Mouse (Mus musculus) midbrain, embryonic 11.5 days (tissue): ENCODE data around the gene Pou2f1. TPM values are rescaled to one million over a fixed set of nuclear protein-coding genes. Genes with fewer than 3 reads are reported as not detected.

Source experiments
- ATAC-seq: fragments of 200-750 bp; cut with Nextera tagmentation; 2 replicates; pipeline ENCODE4 v1.8.0; 2017; ENCODE audit warnings: moderate TSS enrichment, moderate library complexity; ENCODE audit not compliant: low FRiP score
- DNase-seq: peaks from one replicate; pipeline ENCODE4 v3.0.0; 2015; ENCODE audit warnings: low spot score; ENCODE audit errors: missing footprints
- H3K27ac ChIP-seq: fragments of 300-500 bp; sonication (generic); 2 replicates; pipeline ENCODE4 v1.5.1; 2014; ENCODE audit warnings: low read depth, low read length
- H3K27me3 ChIP-seq: fragments of 300-500 bp; sonication (generic); 2 replicates; pipeline ENCODE4 v1.6.1; 2014; ENCODE audit warnings: mild to moderate bottlenecking, low read length, moderate library complexity, mixed read lengths; ENCODE audit not compliant: control insufficient read depth, insufficient read depth
- H3K36me3 ChIP-seq: fragments of 300-500 bp; sonication (generic); 2 replicates; pipeline ENCODE4 v1.6.1; 2014; ENCODE audit warnings: mild to moderate bottlenecking, low read length, moderate library complexity, mixed read lengths; ENCODE audit not compliant: control insufficient read depth, insufficient read depth
- H3K4me1 ChIP-seq: fragments of 300-500 bp; sonication (generic); 2 replicates; pipeline ENCODE4 v1.6.1; 2014; ENCODE audit warnings: low read length; ENCODE audit not compliant: control insufficient read depth, insufficient read depth
- H3K4me2 ChIP-seq: fragments of 300-500 bp; sonication (generic); 2 replicates; pipeline ENCODE4 v1.6.1; 2014; ENCODE audit warnings: mild to moderate bottlenecking, moderate library complexity
- H3K4me3 ChIP-seq: fragments of 300-500 bp; sonication (generic); 2 replicates; pipeline ENCODE4 v1.5.1; 2014; ENCODE audit warnings: low read depth, low read length
- H3K9ac ChIP-seq: fragments of 300-500 bp; sonication (generic); 2 replicates; pipeline ENCODE4 v1.6.1; 2014; ENCODE audit warnings: low read length
- H3K9me3 ChIP-seq: fragments of 300-500 bp; sonication (generic); 2 replicates; pipeline ENCODE4 v1.6.1; 2016; ENCODE audit warnings: low read length; ENCODE audit not compliant: control insufficient read depth
- WGBS: fragments of 180-500 bp; shearing (Covaris S2); extraction: QIAGEN DNeasy Blood & Tissue Kit; methylation state at CpG from one replicate; pipeline ENCODE4 v1.1.7; 2014; 5-methylcytosine and 5-hydroxymethylcytosine counted together
- polyA plus RNA-seq: library from polyadenylated mRNA; unstranded; fragments of >200 nt; fragmentation: Nextera tagmentation; extraction: Ambion mirVana; gene quantifications from 2 replicates; pipeline ENCODE4 v1.2.1, GENCODE M21; 2014

Pou2f1 gene
- 31.3 and 32.1 TPM in 2 replicates for polyA plus RNA-seq

DNA sequence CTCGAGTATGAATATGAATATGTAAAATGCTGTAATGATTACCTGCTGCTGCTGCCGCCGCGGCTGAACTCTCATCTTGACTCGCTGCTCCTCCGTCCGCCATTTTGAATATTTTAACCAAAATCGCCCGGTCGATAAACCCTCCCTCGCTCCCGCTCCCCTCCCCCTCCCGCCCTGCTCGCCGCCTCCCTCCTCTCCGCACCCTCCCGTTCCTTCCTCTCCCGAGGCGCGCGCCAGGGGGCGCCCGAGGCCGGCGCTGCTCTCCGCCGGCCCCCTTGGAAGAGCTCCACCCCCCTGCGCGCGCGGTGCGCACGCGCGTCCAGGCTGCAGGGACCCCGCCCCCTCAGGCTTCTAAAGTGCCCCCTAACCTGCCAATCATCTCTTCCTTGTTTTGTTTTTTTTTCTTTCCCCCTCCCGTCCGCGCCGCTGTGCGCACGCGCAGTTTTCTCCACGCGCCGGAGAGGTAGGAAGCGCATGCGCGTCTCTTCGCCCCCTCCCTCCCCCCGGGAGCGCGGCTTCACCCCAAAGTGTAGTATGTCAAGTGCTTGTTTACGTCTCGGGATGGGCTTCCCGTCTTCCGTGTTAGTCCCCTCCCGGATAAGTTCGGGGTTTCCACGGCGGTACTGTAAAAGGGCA, at the start of gene Pou2f1:
Gene Pou2f1, minus strand, starts transcription at position 159 of the 636 bp plus-strand sequence.
- DNase-seq = peak; percentile 100
- no peaks in the 10 kb centered on the region for H3K27me3 ChIP-seq
- ATAC-seq = peak; percentile 90

GRCm38 (mm10) chr1:166049046-166049827, 46.8 kb upstream of the Pou2f1 start:
- no peaks in the 10 kb centered on the region for H3K36me3 ChIP-seq
- ATAC-seq = peak; percentile 73
- no peaks in the 10 kb centered on the region for H3K9me3 ChIP-seq
- H3K27ac ChIP-seq = peak overlapping the region; percentile 61
- peak overlapping the region; percentile 36 for H3K4me3 ChIP-seq
- H3K27me3 ChIP-seq = peaks cover 8% of the 10 kb centered on the region; the same call in 1 of the 2 replicates
- H3K9ac ChIP-seq = peak overlapping the region; percentile 28; the same call in 1 of the 2 replicates
- peak; percentile 94 for DNase-seq
- peak overlapping the region; percentile 72 for H3K4me2 ChIP-seq
- 6% methylated on average over 11 of the region's 11 CpGs for WGBS
- H3K4me1 ChIP-seq = peaks cover 42% of the 10 kb centered on the region

More for the DNA sequence above, at the start of gene Pou2f1:
- peak within 1 kb of the TSS; percentile 97 for H3K4me3 ChIP-seq
- peak within 1 kb of the TSS; percentile 85 for H3K4me2 ChIP-seq
- peak within 1 kb of the TSS; percentile 90 for H3K27ac ChIP-seq
- peaks cover 17% of the 10 kb centered on the region for H3K4me1 ChIP-seq
- peak within 1 kb of the TSS; percentile 98 for H3K9ac ChIP-seq
- H3K36me3 ChIP-seq = no peaks in the 10 kb centered on the region
- no peaks in the 10 kb centered on the region for H3K9me3 ChIP-seq
- 0% methylated on average over 54 of the region's 61 CpGs for WGBS

DNA sequence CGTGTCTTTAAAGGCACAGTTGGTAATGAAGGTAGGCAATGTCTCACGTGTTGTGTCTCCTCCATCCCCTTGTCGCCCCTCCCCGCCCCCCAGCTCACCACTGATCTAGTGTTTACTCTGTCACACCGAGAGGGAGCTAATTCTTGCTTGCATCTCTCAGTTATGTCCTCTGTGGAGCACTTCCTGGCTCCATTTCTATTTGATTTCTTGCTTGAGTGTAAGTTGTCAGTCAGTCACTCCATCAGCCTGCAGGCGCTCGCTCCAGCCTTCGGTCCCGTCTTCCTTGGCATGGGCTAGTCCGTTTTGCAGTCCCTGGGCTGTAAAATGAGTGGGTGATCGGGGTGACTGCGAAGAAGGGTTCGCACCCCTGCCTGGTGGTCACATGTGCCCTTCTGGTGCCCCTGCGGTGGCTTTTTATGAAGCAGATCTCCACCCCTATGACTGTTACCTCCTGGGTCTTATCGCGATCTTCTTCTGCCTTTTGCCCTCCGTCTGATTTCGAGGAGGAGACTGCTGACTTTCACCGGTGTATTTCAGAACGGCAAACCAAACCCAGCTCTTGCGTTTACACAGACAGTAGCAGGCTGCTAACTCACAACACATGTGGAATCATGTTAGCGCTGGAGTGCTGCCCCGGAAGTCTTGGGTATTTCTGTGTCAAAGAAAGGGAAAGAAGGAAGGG, 45.9 kb upstream of the Pou2f1 start:
- Histone ChIP-seq H3K36me3 (no peaks in the 10 kb centered on the region), H3K4me2 (peak overlapping the region; percentile 72), H3K9me3 (no peaks in the 10 kb centered on the region), H3K4me1 (peaks cover 45% of the 10 kb centered on the region), H3K27me3 (peaks cover 8% of the 10 kb centered on the region; the same call in 1 of the 2 replicates), H3K4me3 (peak overlapping the region; percentile 36), H3K27ac (0 out of 2 replicates have a peak overlapping the region, but pooled peaks have one; percentile 17), H3K9ac (peak overlapping the region; percentile 43)
- under 1% methylated on average over 23 of the region's 23 CpGs for whole genome bisulfite sequencing
- no peak for ATAC-seq
- DNase-seq = peak; percentile 97

GRCm38 (mm10) chr1:166047505-166048170, 45.2 kb upstream of the Pou2f1 start:
- Histone ChIP-seq H3K4me1 (peaks cover 38% of the 10 kb centered on the region), H3K4me2 (peak overlapping the region; percentile 72), H3K36me3 (no peaks in the 10 kb centered on the region), H3K9me3 (no peaks in the 10 kb centered on the region), H3K27me3 (peaks cover 8% of the 10 kb centered on the region; the same call in 1 of the 2 replicates), H3K9ac (peak overlapping the region; percentile 43), H3K27ac (no peak overlapping the region; the same call in 1 of the 2 replicates), H3K4me3 (peak overlapping the region; percentile 36)
- WGBS = 4% methylated on average over 25 of the region's 25 CpGs
- DNase-seq (peak; percentile 93), ATAC-seq (no peak)

DNA sequence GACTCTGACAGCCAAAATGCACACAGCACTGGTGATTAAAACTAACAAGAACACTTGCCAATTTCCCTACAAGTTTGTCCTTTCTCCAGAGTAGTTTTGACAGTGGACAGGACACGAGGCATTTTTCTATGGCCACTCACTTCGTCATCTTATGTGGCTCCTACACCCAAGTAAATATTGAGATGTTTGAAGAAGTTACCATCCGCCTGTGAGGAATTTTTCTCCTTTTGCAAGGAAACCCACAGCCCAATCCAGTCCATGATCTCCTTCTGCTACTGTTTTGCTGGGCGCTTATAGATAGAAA, 43.4 kb upstream of the Pou2f1 start:
- Histone ChIP-seq H3K9ac (peak overlapping the region; percentile 25; the same call in 1 of the 2 replicates), H3K4me2 (peak overlapping the region; percentile 32; the same call in 1 of the 2 replicates), H3K9me3 (no peaks in the 10 kb centered on the region), H3K4me3 (no peak overlapping the region), H3K4me1 (peaks cover 39% of the 10 kb centered on the region), H3K36me3 (no peaks in the 10 kb centered on the region), H3K27me3 (peaks cover 8% of the 10 kb centered on the region; the same call in 1 of the 2 replicates), H3K27ac (peak overlapping the region; percentile 25; the same call in 1 of the 2 replicates)
- ATAC-seq (no peak), DNase-seq (peak; percentile 91)
- WGBS = 24% methylated on average over 4 of the region's 4 CpGs

GRCm38 (mm10) chr1:166045060-166045893, 42.8 kb upstream of the Pou2f1 start:
- H3K4me1 ChIP-seq = peaks cover 39% of the 10 kb centered on the region

GRCm38 (mm10) chr1:166043451-166044149, 41.1 kb upstream of the Pou2f1 start:
- peak; percentile 54 for ATAC-seq
- H3K27ac ChIP-seq = no peak overlapping the region
- H3K4me1 ChIP-seq = peaks cover 33% of the 10 kb centered on the region

More at GRCm38 (mm10) chr1:166045060-166045893, 42.8 kb upstream of the Pou2f1 start:
- Histone ChIP-seq H3K27me3 (peaks cover 8% of the 10 kb centered on the region; the same call in 1 of the 2 replicates), H3K4me2 (peak overlapping the region; percentile 32), H3K9ac (peak overlapping the region; percentile 25; the same call in 1 of the 2 replicates), H3K9me3 (no peaks in the 10 kb centered on the region), H3K36me3 (no peaks in the 10 kb centered on the region), H3K27ac (peak overlapping the region; percentile 25; the same call in 1 of the 2 replicates), H3K4me3 (no peak overlapping the region)
- peak; percentile 49 for ATAC-seq
- peak; percentile 92 for DNase-seq
- 11% methylated on average over 14 of the region's 14 CpGs for WGBS

More at GRCm38 (mm10) chr1:166043451-166044149, 41.1 kb upstream of the Pou2f1 start:
- 72% methylated on average over 21 of the region's 21 CpGs for WGBS
- Histone ChIP-seq H3K9ac (no peak overlapping the region), H3K36me3 (no peaks in the 10 kb centered on the region), H3K4me3 (no peak overlapping the region), H3K9me3 (no peaks in the 10 kb centered on the region), H3K27me3 (peaks cover 8% of the 10 kb centered on the region; the same call in 1 of the 2 replicates), H3K4me2 (no peak overlapping the region)
- DNase-seq = peak; percentile 88
